Mouse (Mus musculus): ENCODE results near the gene Apom. TPM values are rescaled to one million over a fixed set of nuclear protein-coding genes. Genes with fewer than 3 reads are reported as not detected.

The Apom gene
- polyA plus RNA-seq, 1 experiment = 0.15 TPM

DNA sequence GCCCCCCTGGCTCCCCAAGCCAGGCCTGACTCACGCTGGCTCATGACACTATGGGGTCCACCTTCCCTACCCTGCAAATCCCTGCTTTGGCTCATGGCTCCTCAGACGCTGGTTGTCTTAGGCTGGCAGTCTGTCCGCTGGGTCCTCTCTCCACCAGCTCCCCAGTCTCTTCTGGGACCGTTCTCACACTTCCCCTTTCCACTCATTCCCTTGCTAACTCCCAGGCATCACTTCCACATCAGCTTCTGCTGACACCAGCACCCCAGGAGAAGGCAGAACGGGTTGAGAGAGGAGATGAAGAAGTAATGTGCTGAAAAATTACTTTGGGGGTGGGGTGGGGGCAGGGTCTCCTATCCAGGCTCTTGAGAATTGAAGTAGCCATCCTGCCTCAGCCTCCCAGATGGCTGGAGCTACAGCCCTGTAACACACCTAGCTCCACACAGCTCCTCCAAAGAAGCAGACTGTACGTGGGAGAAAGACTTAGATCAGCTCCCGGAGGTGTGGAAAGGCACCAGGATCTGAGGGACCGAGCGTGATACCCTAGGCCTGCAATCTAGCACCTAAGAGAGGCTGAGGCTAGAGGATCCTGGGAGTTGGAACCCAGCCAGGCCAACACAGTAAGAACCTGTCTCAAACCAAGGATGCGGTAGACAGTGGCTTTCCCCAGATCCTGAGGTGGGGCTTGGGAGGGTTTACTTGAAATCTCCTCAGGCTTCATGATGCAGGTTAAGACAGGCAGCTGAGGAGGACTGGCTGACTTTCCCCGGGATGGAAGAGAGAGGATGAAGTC lies 40.8 kb upstream of the Apom start:
- Histone ChIP-seq H3K4me3 (ENCODE audit: low read depth, low read length) (peak overlapping the region; percentile 39), H3K36me3 (ENCODE audit: control insufficient read depth, insufficient read depth, low read length) (no peaks in the 10 kb centered on the region), H3K27ac (ENCODE audit: insufficient read depth, low read depth, low read length) (peak overlapping the region; percentile 79), H3K27me3 (ENCODE audit: control insufficient read depth, insufficient read depth, low read length) (no peaks in the 10 kb centered on the region), H3K4me1 (ENCODE audit: control insufficient read depth, insufficient read depth, insufficient read length, low read length) (peaks cover 18% of the 10 kb centered on the region)
- 73% methylated on average over 11 of the region's 11 CpGs for WGBS
- TF ChIP-seq CTCF (IDR thresholded peaks at IDR 0.05; ENCODE audit: extremely low read depth, insufficient read length, insufficient replicate concordance, low read depth, low read length) (no peak), POLR2A (IDR thresholded peaks at IDR 0.05; ENCODE audit: low read depth, low read length) (no peak)

GRCm38 (mm10) chr17:35168541-35169207 lies 36.8 kb upstream of the Apom start:
- Histone ChIP-seq H3K36me3 (ENCODE audit: control insufficient read depth, insufficient read depth, low read length) (no peaks in the 10 kb centered on the region), H3K4me3 (ENCODE audit: low read depth, low read length) (no peak overlapping the region), H3K4me1 (ENCODE audit: control insufficient read depth, insufficient read depth, insufficient read length, low read length) (peaks cover 17% of the 10 kb centered on the region), H3K27me3 (ENCODE audit: control insufficient read depth, insufficient read depth, low read length) (no peaks in the 10 kb centered on the region), H3K27ac (ENCODE audit: insufficient read depth, low read depth, low read length) (no peak overlapping the region)
- WGBS = 10% methylated on average over 4 of the region's 4 CpGs
- TF ChIP-seq POLR2A (IDR thresholded peaks at IDR 0.05; ENCODE audit: low read depth, low read length) (no peak), CTCF (IDR thresholded peaks at IDR 0.05; ENCODE audit: extremely low read depth, insufficient read length, insufficient replicate concordance, low read depth, low read length) (peak; percentile 32; the same call in 1 of the 2 replicates)

DNA sequence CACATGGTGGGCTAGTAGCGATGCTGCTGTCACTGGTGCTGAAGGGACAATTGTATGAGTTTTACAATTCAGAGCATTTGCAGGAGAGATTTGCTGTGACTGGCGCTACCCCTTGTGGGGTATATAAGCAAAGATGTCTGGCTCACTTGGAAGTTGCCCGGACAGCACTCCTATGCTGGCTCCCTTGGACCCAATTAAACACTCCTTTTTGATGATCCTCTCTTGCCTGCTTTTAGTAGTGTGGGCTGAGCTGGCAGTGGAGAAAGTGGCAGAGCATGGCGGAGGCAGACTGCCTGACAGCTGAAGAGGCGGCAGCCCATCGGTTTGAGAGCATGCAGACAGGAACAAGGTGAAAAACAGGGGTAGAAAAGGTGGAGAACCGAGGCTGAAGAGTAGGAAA lies 35.9 kb upstream of the Apom start:
- H3K4me1 ChIP-seq (ENCODE audit: control insufficient read depth, insufficient read depth, insufficient read length, low read length) = peaks cover 13% of the 10 kb centered on the region
- 88% methylated on average over 7 of the region's 7 CpGs for WGBS
- no peaks in the 10 kb centered on the region for H3K27me3 ChIP-seq (ENCODE audit: control insufficient read depth, insufficient read depth, low read length)
- TF ChIP-seq CTCF (IDR thresholded peaks at IDR 0.05; ENCODE audit: extremely low read depth, insufficient read length, insufficient replicate concordance, low read depth, low read length) = no peak
- no peak for TF ChIP-seq POLR2A (IDR thresholded peaks at IDR 0.05; ENCODE audit: low read depth, low read length)
- H3K27ac ChIP-seq (ENCODE audit: insufficient read depth, low read depth, low read length) = no peak overlapping the region
- no peaks in the 10 kb centered on the region for H3K36me3 ChIP-seq (ENCODE audit: control insufficient read depth, insufficient read depth, low read length)
- H3K4me3 ChIP-seq (ENCODE audit: low read depth, low read length) = no peak overlapping the region

DNA sequence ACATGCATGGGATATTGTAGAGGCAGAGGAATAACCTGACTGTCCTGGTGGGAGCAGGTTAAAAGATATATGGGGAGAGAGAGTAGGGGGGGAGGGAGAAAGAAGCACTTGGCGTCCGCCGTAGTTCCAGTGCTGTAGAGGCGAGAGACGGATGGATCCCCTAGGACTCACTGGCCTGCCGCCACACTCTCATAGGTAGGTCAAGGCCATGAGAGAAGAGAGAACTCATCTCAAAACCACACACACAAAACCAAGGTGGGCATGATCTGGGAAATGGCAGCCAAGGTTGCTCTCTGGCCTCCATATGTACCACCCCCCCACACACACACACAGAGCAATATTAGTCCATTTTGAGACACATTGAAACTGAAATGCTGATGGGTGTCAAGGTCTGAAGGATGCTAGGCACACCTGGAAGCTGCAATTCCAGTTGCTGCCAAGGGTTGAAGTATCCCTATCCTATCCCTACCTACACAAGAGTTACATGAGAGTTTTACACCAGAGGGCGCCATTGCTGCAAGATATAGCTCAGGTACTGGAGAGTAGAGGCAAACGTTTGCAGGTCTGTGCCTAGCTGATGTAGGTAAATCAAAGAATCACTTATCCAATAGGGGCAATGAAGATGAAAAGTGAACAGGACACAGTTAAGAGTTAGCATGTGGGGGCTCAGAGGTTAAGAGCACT lies 34.6 kb upstream of the Apom start:
- TF ChIP-seq POLR2A (IDR thresholded peaks at IDR 0.05; ENCODE audit: low read depth, low read length) (no peak), CTCF (IDR thresholded peaks at IDR 0.05; ENCODE audit: extremely low read depth, insufficient read length, insufficient replicate concordance, low read depth, low read length) (peak; percentile 19; the same call in 1 of the 2 replicates)
- peaks cover 10% of the 10 kb centered on the region; the same call in 1 of the 2 replicates for H3K4me1 ChIP-seq (ENCODE audit: control insufficient read depth, insufficient read depth, insufficient read length, low read length)
- H3K4me3 ChIP-seq (ENCODE audit: low read depth, low read length) = no peak overlapping the region
- WGBS = 66% methylated on average over 8 of the region's 8 CpGs
- H3K27ac ChIP-seq (ENCODE audit: insufficient read depth, low read depth, low read length) = no peak overlapping the region
- H3K36me3 ChIP-seq (ENCODE audit: control insufficient read depth, insufficient read depth, low read length) = peaks cover 7% of the 10 kb centered on the region; the same call in 1 of the 2 replicates
- H3K27me3 ChIP-seq (ENCODE audit: control insufficient read depth, insufficient read depth, low read length) = no peaks in the 10 kb centered on the region

GRCm38 (mm10) chr17:35165451-35166155 lies 33.8 kb upstream of the Apom start:
- Histone ChIP-seq H3K27ac (ENCODE audit: insufficient read depth, low read depth, low read length) (peak overlapping the region; percentile 38), H3K36me3 (ENCODE audit: control insufficient read depth, insufficient read depth, low read length) (peaks cover 16% of the 10 kb centered on the region), H3K4me3 (ENCODE audit: low read depth, low read length) (peak overlapping the region; percentile 79), H3K27me3 (ENCODE audit: control insufficient read depth, insufficient read depth, low read length) (no peaks in the 10 kb centered on the region), H3K4me1 (ENCODE audit: control insufficient read depth, insufficient read depth, insufficient read length, low read length) (peaks cover 10% of the 10 kb centered on the region; the same call in 1 of the 2 replicates)
- no peak for TF ChIP-seq CTCF (IDR thresholded peaks at IDR 0.05; ENCODE audit: extremely low read depth, insufficient read length, insufficient replicate concordance, low read depth, low read length)
- TF ChIP-seq POLR2A (IDR thresholded peaks at IDR 0.05; ENCODE audit: low read depth, low read length) = no peak
- 19% methylated on average over 12 of the region's 12 CpGs for WGBS

DNA sequence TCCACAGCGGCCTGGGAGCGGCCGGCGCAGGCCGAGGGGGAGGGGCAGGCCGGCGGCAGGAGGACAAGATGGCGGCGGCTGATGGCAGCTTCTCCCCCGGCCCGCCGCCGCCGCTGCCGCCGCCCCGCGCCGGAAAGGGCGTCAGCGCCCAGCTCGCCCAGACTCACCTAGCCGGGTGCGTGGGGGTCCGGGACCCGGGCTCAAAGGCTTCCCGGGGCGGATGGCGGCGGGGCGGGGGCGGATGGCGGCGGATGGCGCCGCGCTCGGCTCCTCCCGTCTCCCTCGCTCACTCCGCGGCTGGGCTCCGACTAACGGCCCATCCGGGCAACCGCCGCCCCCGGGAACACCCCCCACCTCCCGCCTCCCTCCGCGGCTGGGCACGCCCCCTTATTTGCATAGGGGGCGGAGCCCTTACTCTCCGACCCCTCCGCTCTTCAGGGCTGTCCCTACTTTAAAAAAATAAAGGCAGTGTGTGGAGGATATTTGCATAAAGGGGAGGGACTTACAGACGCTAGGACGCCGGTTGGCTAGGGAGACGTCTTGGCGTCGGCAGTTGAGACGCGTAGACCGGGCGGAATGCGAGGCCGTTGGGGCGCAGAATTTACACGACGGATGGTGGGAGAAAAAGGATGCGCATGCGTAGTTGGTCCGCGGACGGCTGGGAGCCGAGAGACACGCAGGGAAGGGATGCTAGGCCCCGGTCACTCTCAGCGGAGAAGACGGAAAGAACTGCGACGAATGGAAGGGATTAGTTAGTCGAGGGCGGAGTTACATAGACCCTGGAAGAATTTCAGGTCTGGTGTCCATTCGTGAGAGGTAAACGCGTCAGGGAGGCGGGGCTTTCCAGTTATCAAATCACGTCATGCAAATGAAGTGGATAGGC lies 33.0 kb upstream of the Apom start, which contains the start of gene Prrc2a:
Gene Prrc2a (minus strand): TSS at position 330 of the 883 bp plus-strand sequence.
- WGBS = 1% methylated on average over 85 of the region's 89 CpGs
- H3K4me3 ChIP-seq (ENCODE audit: low read depth, low read length) = peak within 1 kb of the TSS; percentile 99
- H3K4me1 ChIP-seq (ENCODE audit: control insufficient read depth, insufficient read depth, insufficient read length, low read length) = peaks cover 10% of the 10 kb centered on the region; the same call in 1 of the 2 replicates
- H3K27me3 ChIP-seq (ENCODE audit: control insufficient read depth, insufficient read depth, low read length) = no peaks in the 10 kb centered on the region
- H3K36me3 ChIP-seq (ENCODE audit: control insufficient read depth, insufficient read depth, low read length) = peaks cover 24% of the 10 kb centered on the region
- peak within 1 kb of the TSS; percentile 99 for H3K27ac ChIP-seq (ENCODE audit: insufficient read depth, low read depth, low read length)
- TF ChIP-seq CTCF (IDR thresholded peaks at IDR 0.05; ENCODE audit: extremely low read depth, insufficient read length, insufficient replicate concordance, low read depth, low read length) (no peak), POLR2A (IDR thresholded peaks at IDR 0.05; ENCODE audit: low read depth, low read length) (peak; percentile 86; the same call in 1 of the 2 replicates)
